Mouse (Mus musculus): ENCODE measurements at regions not wholly inside any gene's neighbourhood (a gene's known extent, or its start where the extent isn't known, plus 50 kb on each side); places are given as distances from the start of the nearest gene placed in this dataset.

DNA sequence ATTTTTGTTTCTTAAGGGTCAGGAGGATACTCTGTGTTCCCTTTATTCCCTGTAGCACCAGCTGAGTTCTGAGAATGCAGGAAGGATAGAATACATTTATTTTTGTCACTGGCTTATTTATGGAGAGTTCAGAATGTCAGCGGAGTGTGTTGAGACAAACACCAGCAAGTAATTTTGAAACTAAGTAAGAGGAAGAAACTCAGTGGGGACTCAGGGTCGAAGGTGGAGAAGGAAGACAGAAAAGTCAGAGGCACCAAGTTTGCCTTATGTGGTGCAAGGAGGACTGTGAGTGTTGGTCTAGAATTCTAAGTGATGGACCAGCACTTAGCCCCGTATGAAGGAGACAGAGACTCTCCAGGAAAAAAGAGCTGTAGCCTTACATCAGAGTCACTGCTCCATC lies 520.7 kb upstream of the Tmpo start:
- H3K4me3 ChIP-seq (ENCODE audit: low read length): no peak overlapping the region
- ATAC-seq (replicated peaks; ENCODE audit: extremely low read depth, insufficient read depth, low FRiP score): no peak
- no peaks in the 10 kb centered on the region for H3K4me1 ChIP-seq (ENCODE audit: control insufficient read depth, insufficient read depth, low read length)
- H3K4me2 ChIP-seq (ENCODE audit: low read depth, low read length): no peak overlapping the region
- no peaks in the 10 kb centered on the region for H3K27me3 ChIP-seq (ENCODE audit: control insufficient read depth, insufficient read depth, low read length)
- no peak overlapping the region for H3K27ac ChIP-seq (ENCODE audit: low read length)
- H3K9me3 ChIP-seq (replicated peaks; ENCODE audit: control insufficient read depth, low read length): no peaks in the 10 kb centered on the region
- H3K36me3 ChIP-seq (ENCODE audit: control insufficient read depth, insufficient read depth): no peaks in the 10 kb centered on the region
- H3K9ac ChIP-seq (ENCODE audit: low read length): no peak overlapping the region
- 70% methylated on average over 3 of the region's 3 CpGs for WGBS

DNA sequence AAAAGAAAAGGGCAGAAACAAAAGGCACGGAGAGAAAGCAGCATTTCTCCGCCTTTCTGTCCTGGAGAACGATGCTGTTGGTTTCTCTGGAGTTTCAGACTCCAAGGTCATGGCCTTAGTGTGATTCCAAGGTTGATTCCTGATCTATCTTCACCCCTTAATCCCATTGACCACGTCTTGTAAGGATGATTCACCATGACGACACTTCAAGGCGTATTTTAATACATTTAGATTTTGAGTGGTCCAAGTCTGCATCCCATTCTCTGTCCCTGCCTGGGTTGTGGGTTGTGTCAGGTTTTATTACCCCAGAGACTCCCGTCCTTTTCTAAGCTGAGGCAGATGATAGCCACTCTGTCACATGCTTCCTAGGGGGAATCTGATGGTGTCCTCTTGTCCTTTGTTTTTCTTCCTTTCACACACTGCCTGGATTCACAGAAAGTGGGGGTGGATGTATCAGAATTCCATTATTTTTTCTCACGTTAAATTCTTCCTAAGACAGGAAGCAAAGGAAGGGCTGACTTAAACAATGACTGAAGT lies 505.0 kb upstream of the Tmpo start:
- Histone ChIP-seq H3K4me3 (ENCODE audit: low read length) (no peak overlapping the region), H3K27me3 (ENCODE audit: control insufficient read depth, insufficient read depth, low read length) (no peaks in the 10 kb centered on the region), H3K9me3 (replicated peaks; ENCODE audit: control insufficient read depth, low read length) (no peaks in the 10 kb centered on the region), H3K27ac (ENCODE audit: low read length) (no peak overlapping the region), H3K9ac (ENCODE audit: low read length) (no peak overlapping the region), H3K4me1 (ENCODE audit: control insufficient read depth, insufficient read depth, low read length) (no peaks in the 10 kb centered on the region), H3K36me3 (ENCODE audit: control insufficient read depth, insufficient read depth) (no peaks in the 10 kb centered on the region), H3K4me2 (ENCODE audit: low read depth, low read length) (no peak overlapping the region)
- WGBS: 71% methylated on average over 8 of the region's 8 CpGs
- no peak for ATAC-seq (replicated peaks; ENCODE audit: extremely low read depth, insufficient read depth, low FRiP score)

DNA sequence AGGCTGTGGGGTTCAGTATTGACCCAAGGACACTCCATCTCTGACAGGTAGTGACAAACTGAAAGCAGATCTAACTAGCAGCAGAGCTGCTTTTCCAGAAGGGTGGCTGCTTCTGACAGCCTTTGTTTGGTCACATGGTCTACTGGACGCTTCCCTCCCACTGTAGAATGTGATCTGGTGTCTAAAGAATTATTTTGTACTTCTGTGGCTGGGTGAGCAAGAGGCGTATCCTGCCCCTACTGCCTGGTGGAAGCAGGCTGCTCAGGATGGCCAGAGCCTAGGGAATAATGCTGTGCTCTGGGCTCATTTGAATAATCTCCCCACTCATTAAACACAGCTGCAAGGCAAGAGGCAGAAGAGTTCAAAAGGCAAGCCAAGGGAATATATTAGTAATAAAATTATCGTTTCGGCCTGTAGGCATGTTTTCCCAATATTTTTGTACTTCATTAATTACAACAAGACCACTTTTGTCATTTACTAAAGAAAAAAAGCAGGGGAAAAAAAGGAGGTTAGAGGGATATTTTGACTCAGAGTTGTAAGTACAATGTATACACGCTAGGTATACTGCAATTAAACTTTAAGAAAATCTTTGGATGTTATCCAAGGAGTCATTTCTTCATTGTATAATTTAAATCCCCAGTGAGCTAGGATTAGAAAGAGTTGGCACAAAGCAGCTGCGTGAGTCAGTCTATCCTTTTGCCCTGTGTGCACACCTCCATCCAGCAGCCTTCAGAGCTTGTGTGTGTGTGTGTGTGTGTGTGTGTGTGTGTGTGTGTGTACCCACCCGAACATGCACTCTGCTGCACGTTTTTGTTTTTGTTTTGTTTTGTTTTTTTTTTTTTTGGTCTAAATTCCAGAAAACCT lies 504.3 kb upstream of the Tmpo start:
- no peaks in the 10 kb centered on the region for H3K4me1 ChIP-seq (ENCODE audit: control insufficient read depth, insufficient read depth, low read length)
- WGBS: 53% methylated on average over 8 of the region's 8 CpGs
- H3K9me3 ChIP-seq (replicated peaks; ENCODE audit: control insufficient read depth, low read length): no peaks in the 10 kb centered on the region
- H3K27me3 ChIP-seq (ENCODE audit: control insufficient read depth, insufficient read depth, low read length): no peaks in the 10 kb centered on the region
- no peak overlapping the region for H3K4me3 ChIP-seq (ENCODE audit: low read length)
- no peak overlapping the region for H3K4me2 ChIP-seq (ENCODE audit: low read depth, low read length)
- H3K36me3 ChIP-seq (ENCODE audit: control insufficient read depth, insufficient read depth): no peaks in the 10 kb centered on the region
- ATAC-seq (replicated peaks; ENCODE audit: extremely low read depth, insufficient read depth, low FRiP score): no peak
- H3K9ac ChIP-seq (ENCODE audit: low read length): no peak overlapping the region
- H3K27ac ChIP-seq (ENCODE audit: low read length): no peak overlapping the region

DNA sequence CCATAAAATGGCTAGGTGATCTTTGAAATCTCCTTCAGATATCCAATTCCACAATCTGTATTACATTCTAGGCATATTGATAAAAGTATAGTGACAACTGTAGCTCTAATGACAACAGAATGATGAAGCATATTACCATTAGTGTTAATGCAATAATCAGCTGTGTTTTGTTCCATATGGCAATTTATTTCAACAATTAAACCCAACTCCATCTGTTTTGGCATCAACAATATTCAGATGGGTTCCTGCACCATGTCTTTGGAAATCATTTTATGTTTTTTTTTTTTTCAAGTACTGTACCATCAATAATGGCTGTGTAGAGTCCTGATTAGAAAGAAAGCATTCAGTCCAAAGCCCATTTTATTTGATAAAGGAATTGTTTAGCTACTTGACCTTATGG lies 498.5 kb upstream of the Tmpo start:
- Histone ChIP-seq H3K4me3 (ENCODE audit: low read length) (no peak overlapping the region), H3K4me2 (ENCODE audit: low read depth, low read length) (no peak overlapping the region), H3K27me3 (ENCODE audit: control insufficient read depth, insufficient read depth, low read length) (no peaks in the 10 kb centered on the region), H3K4me1 (ENCODE audit: control insufficient read depth, insufficient read depth, low read length) (no peaks in the 10 kb centered on the region), H3K27ac (ENCODE audit: low read length) (no peak overlapping the region), H3K9ac (ENCODE audit: low read length) (no peak overlapping the region), H3K36me3 (ENCODE audit: control insufficient read depth, insufficient read depth) (no peaks in the 10 kb centered on the region), H3K9me3 (replicated peaks; ENCODE audit: control insufficient read depth, low read length) (no peaks in the 10 kb centered on the region)
- ATAC-seq (replicated peaks; ENCODE audit: extremely low read depth, insufficient read depth, low FRiP score): no peak

DNA sequence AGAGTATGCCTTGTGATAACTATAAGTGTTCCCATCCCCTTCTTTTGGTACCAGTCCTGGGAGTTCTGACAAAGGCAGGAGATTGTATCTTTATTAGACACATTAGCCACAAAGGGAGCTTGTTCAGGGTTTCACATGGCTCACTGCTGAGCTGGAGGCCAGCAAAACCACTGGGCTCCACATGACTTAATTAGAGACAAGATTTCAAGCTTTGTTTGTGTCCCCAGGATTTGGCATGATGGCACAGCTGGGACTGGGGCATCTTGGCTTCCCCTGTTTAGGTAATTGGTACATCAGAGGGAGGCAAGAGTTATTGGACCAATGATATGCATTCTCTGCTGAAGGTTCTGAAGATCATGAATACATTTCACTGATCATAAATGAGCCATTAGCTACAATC lies 456.8 kb upstream of the Tmpo start:
- no peak overlapping the region for H3K9ac ChIP-seq (ENCODE audit: low read length)
- no peaks in the 10 kb centered on the region for H3K36me3 ChIP-seq (ENCODE audit: control insufficient read depth, insufficient read depth)
- H3K9me3 ChIP-seq (replicated peaks; ENCODE audit: control insufficient read depth, low read length): no peaks in the 10 kb centered on the region
- H3K4me2 ChIP-seq (ENCODE audit: low read depth, low read length): no peak overlapping the region
- no peak overlapping the region for H3K27ac ChIP-seq (ENCODE audit: low read length)
- H3K27me3 ChIP-seq (ENCODE audit: control insufficient read depth, insufficient read depth, low read length): no peaks in the 10 kb centered on the region
- no peaks in the 10 kb centered on the region for H3K4me1 ChIP-seq (ENCODE audit: control insufficient read depth, insufficient read depth, low read length)
- ATAC-seq (replicated peaks; ENCODE audit: extremely low read depth, insufficient read depth, low FRiP score): no peak
- H3K4me3 ChIP-seq (ENCODE audit: low read length): no peak overlapping the region

DNA sequence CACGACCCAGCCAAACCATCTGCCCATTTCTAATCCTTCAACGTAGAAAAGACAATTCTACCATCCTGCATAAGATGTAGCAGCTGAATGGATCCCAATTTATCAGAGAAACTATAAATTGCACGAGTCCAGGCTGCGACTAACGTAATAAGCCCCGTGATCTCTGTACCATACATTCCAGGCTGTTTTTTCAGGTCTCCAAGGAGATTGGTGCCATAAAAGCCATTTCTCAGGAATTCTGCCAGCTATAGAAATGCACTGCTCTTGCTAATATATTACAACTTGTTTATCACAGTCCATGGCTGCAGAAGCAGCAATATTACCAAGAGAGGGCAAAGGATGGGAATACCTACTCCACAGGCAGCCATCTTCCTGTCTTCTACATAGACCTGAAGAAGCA lies 447.6 kb upstream of the Tmpo start:
- no peak overlapping the region for H3K9ac ChIP-seq (ENCODE audit: low read length)
- H3K4me1 ChIP-seq (ENCODE audit: control insufficient read depth, insufficient read depth, low read length): no peaks in the 10 kb centered on the region
- no peak for ATAC-seq (replicated peaks; ENCODE audit: extremely low read depth, insufficient read depth, low FRiP score)
- H3K27me3 ChIP-seq (ENCODE audit: control insufficient read depth, insufficient read depth, low read length): no peaks in the 10 kb centered on the region
- no peak overlapping the region for H3K4me3 ChIP-seq (ENCODE audit: low read length)
- H3K9me3 ChIP-seq (replicated peaks; ENCODE audit: control insufficient read depth, low read length): no peaks in the 10 kb centered on the region
- 76% methylated on average over 6 of the region's 6 CpGs for WGBS
- no peaks in the 10 kb centered on the region for H3K36me3 ChIP-seq (ENCODE audit: control insufficient read depth, insufficient read depth)
- H3K27ac ChIP-seq (ENCODE audit: low read length): no peak overlapping the region
- no peak overlapping the region for H3K4me2 ChIP-seq (ENCODE audit: low read depth, low read length)

DNA sequence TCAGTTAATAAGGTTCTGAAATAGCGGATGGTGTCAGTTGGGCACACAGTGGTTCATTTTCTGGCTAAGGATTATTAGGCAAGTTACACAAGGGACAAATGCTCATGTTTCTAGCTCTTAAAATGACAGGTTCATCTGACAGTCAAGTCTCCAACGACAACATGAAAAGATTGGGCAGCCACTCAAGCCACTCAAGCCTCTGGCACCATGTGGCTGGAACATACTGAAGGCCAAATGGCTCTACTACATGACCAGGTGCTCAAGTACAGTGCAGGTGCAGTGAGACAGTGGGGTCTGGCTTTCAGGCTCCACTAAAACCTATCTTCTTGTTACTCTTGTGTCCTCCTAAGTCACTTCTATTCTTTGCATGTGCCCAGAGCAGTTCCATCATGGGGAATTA lies 441.2 kb upstream of the Tmpo start:
- 70% methylated on average over 2 of the region's 2 CpGs for WGBS
- H3K4me2 ChIP-seq (ENCODE audit: low read depth, low read length): no peak overlapping the region
- no peak for ATAC-seq (replicated peaks; ENCODE audit: extremely low read depth, insufficient read depth, low FRiP score)

DNA sequence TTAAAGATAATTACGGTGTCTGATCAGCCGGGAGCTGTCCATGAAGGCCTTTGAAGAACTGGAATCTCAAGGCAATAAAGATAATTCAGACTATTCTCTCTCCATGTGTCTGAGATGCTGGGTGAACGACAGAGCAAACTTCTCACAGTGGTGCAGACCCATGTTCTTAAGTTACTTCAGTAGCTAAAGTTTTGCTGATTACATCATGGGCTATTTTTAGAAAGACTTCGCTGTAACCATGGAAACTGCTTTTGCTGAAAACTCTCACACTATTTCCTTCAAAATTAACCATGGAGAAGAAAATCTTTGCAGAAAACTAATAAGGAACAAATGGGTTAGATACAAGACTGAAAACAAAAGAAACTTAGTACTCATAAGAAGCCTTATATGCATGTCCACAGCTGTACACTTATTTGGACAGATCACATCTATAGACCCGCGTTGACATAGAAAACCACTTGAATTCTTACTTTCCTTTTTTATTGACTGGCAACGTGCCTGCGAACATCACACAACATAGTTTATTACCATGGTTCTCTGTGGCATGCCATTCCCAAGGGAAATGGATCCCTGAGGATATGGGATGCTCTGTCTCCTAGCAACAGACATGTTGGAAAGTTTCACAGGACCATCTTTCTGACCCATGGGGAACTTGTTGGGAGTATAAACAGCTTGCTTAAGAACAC lies 432.8 kb upstream of the Tmpo start:
- no peak for ATAC-seq (replicated peaks; ENCODE audit: extremely low read depth, insufficient read depth, low FRiP score)
- Histone ChIP-seq H3K4me2 (ENCODE audit: low read depth, low read length) (no peak overlapping the region), H3K27me3 (ENCODE audit: control insufficient read depth, insufficient read depth, low read length) (no peaks in the 10 kb centered on the region), H3K4me3 (ENCODE audit: low read length) (no peak overlapping the region), H3K36me3 (ENCODE audit: control insufficient read depth, insufficient read depth) (no peaks in the 10 kb centered on the region), H3K9ac (ENCODE audit: low read length) (no peak overlapping the region), H3K27ac (ENCODE audit: low read length) (no peak overlapping the region), H3K4me1 (ENCODE audit: control insufficient read depth, insufficient read depth, low read length) (no peaks in the 10 kb centered on the region), H3K9me3 (replicated peaks; ENCODE audit: control insufficient read depth, low read length) (no peaks in the 10 kb centered on the region)
- WGBS: 61% methylated on average over 8 of the region's 8 CpGs

More for the DNA sequence above, 441.2 kb upstream of the Tmpo start:
- H3K4me3 ChIP-seq (ENCODE audit: low read length): no peak overlapping the region
- H3K4me1 ChIP-seq (ENCODE audit: control insufficient read depth, insufficient read depth, low read length): no peaks in the 10 kb centered on the region
- no peaks in the 10 kb centered on the region for H3K36me3 ChIP-seq (ENCODE audit: control insufficient read depth, insufficient read depth)
- no peaks in the 10 kb centered on the region for H3K27me3 ChIP-seq (ENCODE audit: control insufficient read depth, insufficient read depth, low read length)
- H3K9ac ChIP-seq (ENCODE audit: low read length): no peak overlapping the region
- no peaks in the 10 kb centered on the region for H3K9me3 ChIP-seq (replicated peaks; ENCODE audit: control insufficient read depth, low read length)
- no peak overlapping the region for H3K27ac ChIP-seq (ENCODE audit: low read length)

DNA sequence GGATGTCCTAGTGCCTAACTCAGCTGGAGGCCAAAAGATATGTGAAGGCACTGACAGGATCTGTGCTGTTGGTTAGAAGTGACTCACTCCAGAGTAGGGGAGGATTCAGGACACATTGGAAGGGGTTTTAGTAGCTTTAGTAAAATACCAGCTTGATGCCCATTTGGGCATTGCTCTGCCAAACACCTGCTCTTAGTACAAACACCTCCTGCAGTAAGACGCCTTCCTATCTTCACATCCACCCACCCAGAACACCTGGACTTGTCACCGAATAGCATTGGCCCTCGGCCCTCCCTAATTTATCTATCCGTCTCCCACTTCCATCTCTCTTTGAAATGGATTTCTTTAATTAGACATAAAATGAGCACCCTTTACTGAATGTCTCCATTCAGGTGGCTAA lies 430.9 kb upstream of the Tmpo start:
- H3K4me3 ChIP-seq (ENCODE audit: low read length): no peak overlapping the region
- no peaks in the 10 kb centered on the region for H3K27me3 ChIP-seq (ENCODE audit: control insufficient read depth, insufficient read depth, low read length)
- H3K36me3 ChIP-seq (ENCODE audit: control insufficient read depth, insufficient read depth): no peaks in the 10 kb centered on the region
- H3K9me3 ChIP-seq (replicated peaks; ENCODE audit: control insufficient read depth, low read length): no peaks in the 10 kb centered on the region
- H3K4me2 ChIP-seq (ENCODE audit: low read depth, low read length): no peak overlapping the region
- WGBS: 87% methylated on average over 4 of the region's 4 CpGs
- H3K27ac ChIP-seq (ENCODE audit: low read length): no peak overlapping the region
- ATAC-seq (replicated peaks; ENCODE audit: extremely low read depth, insufficient read depth, low FRiP score): no peak
- no peaks in the 10 kb centered on the region for H3K4me1 ChIP-seq (ENCODE audit: control insufficient read depth, insufficient read depth, low read length)
- H3K9ac ChIP-seq (ENCODE audit: low read length): no peak overlapping the region
